Mouse (Mus musculus) embryonic facial prominence, embryonic 11.5 days (tissue): ENCODE data around the gene Klhl29. TPM values are rescaled to one million over a fixed set of nuclear protein-coding genes. Genes with fewer than 3 reads are reported as not detected.

Experiments
- ATAC-seq: fragments of 200-750 bp; cut with Nextera tagmentation; replicated peaks from 2 replicates; pipeline ENCODE4 v1.8.0; 2017; ENCODE audit warnings: low read depth; ENCODE audit not compliant: insufficient number of reproducible peaks, low FRiP score, low TSS enrichment
- DNase-seq: peaks from one replicate; pipeline ENCODE4 v3.0.0-alpha.2; 2015; ENCODE audit warnings: low spot score
- H3K27ac ChIP-seq: fragments of 300-500 bp; sonication (generic); replicated peaks from 2 replicates; pipeline ENCODE4 v1.5.1; 2014; ENCODE audit warnings: mild to moderate bottlenecking, low read depth, low read length, control low read depth
- H3K27me3 ChIP-seq: fragments of 300-500 bp; sonication (generic); 2 replicates; pipeline ENCODE4 v1.6.1; 2014; ENCODE audit warnings: mild to moderate bottlenecking, low read length, moderate library complexity, mixed read lengths; ENCODE audit not compliant: control insufficient read depth, insufficient read depth
- H3K36me3 ChIP-seq: fragments of 300-500 bp; sonication (generic); replicated peaks from 2 replicates; pipeline ENCODE4 v1.6.1; 2014; ENCODE audit warnings: low read depth, mild to moderate bottlenecking, low read length, moderate library complexity, mixed read lengths; ENCODE audit not compliant: control insufficient read depth, insufficient read depth
- H3K4me1 ChIP-seq: fragments of 300-500 bp; sonication (generic); 2 replicates; pipeline ENCODE4 v1.6.1; 2014; ENCODE audit warnings: low read length, mixed read lengths; ENCODE audit not compliant: control insufficient read depth, insufficient read depth
- H3K4me2 ChIP-seq: fragments of 300-500 bp; sonication (generic); 2 replicates; pipeline ENCODE4 v1.6.1; 2014; ENCODE audit warnings: low read depth, mild to moderate bottlenecking, control low read depth, low read length, moderate library complexity
- H3K4me3 ChIP-seq: fragments of 300-500 bp; sonication (generic); 2 replicates; pipeline ENCODE4 v1.5.1; 2014; ENCODE audit warnings: low read depth, low read length, control low read depth
- H3K9ac ChIP-seq: fragments of 300-500 bp; sonication (generic); replicated peaks from 2 replicates; pipeline ENCODE4 v1.6.1; 2014; ENCODE audit warnings: mild to moderate bottlenecking, control low read depth, low read length
- H3K9me3 ChIP-seq: fragments of 300-500 bp; sonication (generic); replicated peaks from 2 replicates; pipeline ENCODE4 v1.6.1; 2016; ENCODE audit warnings: mild to moderate bottlenecking, low read length, inconsistent platforms, mixed read lengths; ENCODE audit not compliant: control insufficient read depth
- WGBS: fragments of 180-500 bp; shearing (Covaris S2); extraction: QIAGEN DNeasy Blood & Tissue Kit; methylation state at CpG from one replicate; pipeline ENCODE4 v1.1.7; 2014; 5-methylcytosine and 5-hydroxymethylcytosine counted together
- polyA plus RNA-seq: library from polyadenylated mRNA; unstranded; fragments of >200 nt; fragmentation: Nextera tagmentation; extraction: Ambion mirVana; gene quantifications from 2 replicates; pipeline ENCODE4 v1.2.1, GENCODE M21; 2014

Gene Klhl29
- polyA plus RNA-seq, 1 experiment from 2014 or later = 1.9 TPM

DNA sequence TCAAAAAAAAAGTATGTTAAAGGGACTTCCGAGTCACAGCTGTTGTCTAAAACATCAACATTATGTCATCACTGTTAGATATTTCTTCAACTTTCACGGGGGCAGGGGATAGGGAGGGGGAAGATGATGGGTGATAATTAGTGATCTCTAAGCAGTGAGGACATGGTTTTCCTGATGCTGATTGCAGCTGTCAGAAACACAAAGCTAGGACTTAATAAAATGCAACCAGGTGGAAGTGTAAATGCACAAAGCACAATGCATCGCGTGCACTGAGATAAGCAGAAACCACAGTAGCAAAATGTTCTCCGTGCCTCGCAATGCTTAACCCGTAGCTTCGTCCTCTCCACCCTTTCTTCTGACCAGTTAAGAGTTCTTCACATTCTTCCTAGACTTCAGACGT is 105.5 kb downstream of the Klhl29 start:
- no peaks in the 10 kb centered on the region for H3K36me3 ChIP-seq
- WGBS = 68% methylated on average over 9 of the region's 9 CpGs
- DNase-seq = no peak
- H3K4me1 ChIP-seq = peaks cover 5% of the 10 kb centered on the region
- no peak overlapping the region for H3K9ac ChIP-seq
- no peak overlapping the region for H3K4me2 ChIP-seq
- H3K4me3 ChIP-seq = no peak overlapping the region
- no peaks in the 10 kb centered on the region for H3K27me3 ChIP-seq
- no peak for ATAC-seq
- H3K27ac ChIP-seq = no peak overlapping the region
- no peaks in the 10 kb centered on the region for H3K9me3 ChIP-seq

DNA sequence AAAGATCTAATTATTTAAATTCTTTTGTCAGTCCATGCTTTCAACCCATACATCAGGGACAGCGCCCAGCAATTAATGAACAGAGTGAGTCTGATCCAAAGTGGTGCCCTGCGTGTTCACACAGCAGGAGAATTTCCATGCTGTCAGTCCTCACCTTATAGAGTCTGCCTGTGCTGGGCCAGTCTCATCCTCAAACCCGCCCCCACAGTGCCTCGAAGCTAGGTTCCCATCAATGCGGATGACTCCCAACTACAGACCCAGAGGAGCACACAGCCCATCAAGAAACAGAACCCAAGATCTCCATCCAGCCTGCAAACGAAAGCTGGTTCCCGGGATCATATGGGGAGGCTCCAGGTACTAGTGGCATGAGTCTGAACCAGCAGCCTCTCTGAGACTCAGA is 106.4 kb downstream of the Klhl29 start:
- no peak overlapping the region for H3K27ac ChIP-seq

DNA sequence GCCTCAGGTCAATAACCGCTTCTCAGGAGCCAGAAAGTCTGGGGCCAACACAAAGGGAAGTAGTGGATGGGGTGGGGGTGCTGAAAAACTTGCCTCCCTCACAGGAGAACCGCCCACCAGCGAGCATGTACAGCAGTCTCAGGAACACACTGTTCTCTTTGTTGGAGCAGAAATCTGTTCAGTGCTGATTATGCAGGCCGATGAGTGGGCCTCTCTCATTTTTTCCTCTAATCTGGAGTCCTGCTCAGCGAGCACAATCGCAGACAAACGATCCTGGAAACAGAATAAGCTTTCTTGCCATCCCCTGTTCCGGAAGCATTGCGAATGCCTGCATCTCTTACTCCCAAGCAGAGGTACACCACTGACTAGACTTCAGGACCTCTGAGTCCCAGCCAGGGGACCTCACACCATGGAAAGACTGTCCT is 107.3 kb downstream of the Klhl29 start:
- no peaks in the 10 kb centered on the region for H3K27me3 ChIP-seq
- H3K9ac ChIP-seq = peak overlapping the region; percentile 23
- peak overlapping the region; percentile 68 for H3K27ac ChIP-seq
- 19% methylated on average over 9 of the region's 9 CpGs for WGBS
- DNase-seq (peak; percentile 63), ATAC-seq (peak; percentile 70)
- H3K4me3 ChIP-seq = no peak overlapping the region
- H3K9me3 ChIP-seq = no peaks in the 10 kb centered on the region
- H3K36me3 ChIP-seq = no peaks in the 10 kb centered on the region
- peaks cover 2% of the 10 kb centered on the region; the same call in 1 of the 2 replicates for H3K4me1 ChIP-seq
- no peak overlapping the region; the same call in 1 of the 2 replicates for H3K4me2 ChIP-seq

More for the DNA sequence above, 106.4 kb downstream of the Klhl29 start:
- no peak for ATAC-seq
- no peak for DNase-seq
- H3K36me3 ChIP-seq = no peaks in the 10 kb centered on the region
- H3K9me3 ChIP-seq = no peaks in the 10 kb centered on the region
- H3K4me2 ChIP-seq = no peak overlapping the region
- WGBS = 56% methylated on average over 7 of the region's 7 CpGs
- no peaks in the 10 kb centered on the region for H3K27me3 ChIP-seq
- peaks cover 2% of the 10 kb centered on the region; the same call in 1 of the 2 replicates for H3K4me1 ChIP-seq
- no peak overlapping the region for H3K9ac ChIP-seq
- H3K4me3 ChIP-seq = no peak overlapping the region

DNA sequence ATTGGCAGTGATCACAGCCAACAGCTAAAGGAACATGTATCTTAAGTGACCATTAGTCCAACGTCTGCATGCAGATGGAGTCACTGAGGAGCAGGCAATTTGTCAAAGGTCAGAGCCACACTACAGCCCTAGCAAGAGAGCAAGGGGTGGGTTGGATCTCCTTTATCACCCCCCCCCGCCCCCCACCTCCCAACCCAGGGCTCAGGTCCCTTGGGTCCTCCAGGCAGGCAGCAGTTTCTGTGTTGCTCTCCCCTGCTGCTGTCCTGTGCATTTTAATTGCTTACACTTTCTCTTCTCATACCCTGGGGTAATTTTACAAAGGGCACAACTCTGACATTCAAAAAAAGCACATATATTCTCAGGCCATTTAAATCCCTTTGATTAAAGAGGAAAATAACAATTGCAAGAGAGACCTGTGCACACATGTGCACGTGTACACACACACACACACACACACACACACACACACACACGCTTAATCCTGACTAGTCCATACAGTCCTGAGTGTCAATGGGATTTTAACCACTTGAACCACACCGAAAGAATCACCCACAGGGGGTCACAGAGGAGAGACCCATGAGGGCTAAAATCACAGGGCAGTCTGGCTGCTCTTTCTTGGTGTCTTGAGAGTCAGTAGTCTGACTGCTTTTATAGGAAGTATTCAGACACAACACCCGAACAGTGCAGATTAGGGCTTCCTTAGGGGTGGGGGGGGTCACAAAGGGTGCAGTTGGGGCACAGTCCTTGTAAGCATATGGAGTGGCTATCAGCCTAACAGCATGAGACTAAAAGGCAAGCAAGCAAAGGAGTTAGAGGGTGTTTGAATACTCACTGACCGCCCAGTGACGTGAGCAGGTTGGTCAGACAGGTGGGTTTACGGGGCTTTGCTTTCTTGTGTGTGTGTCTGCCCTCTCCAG is 108.0 kb downstream of the Klhl29 start:
- no peaks in the 10 kb centered on the region for H3K27me3 ChIP-seq
- peaks cover 2% of the 10 kb centered on the region; the same call in 1 of the 2 replicates for H3K4me1 ChIP-seq
- peak overlapping the region; percentile 25; the same call in 1 of the 2 replicates for H3K27ac ChIP-seq
- no peaks in the 10 kb centered on the region for H3K9me3 ChIP-seq
- WGBS = 42% methylated on average over 9 of the region's 9 CpGs
- H3K36me3 ChIP-seq = no peaks in the 10 kb centered on the region
- H3K4me3 ChIP-seq = no peak overlapping the region
- H3K9ac ChIP-seq = peak overlapping the region; percentile 28; the same call in 1 of the 2 replicates
- ATAC-seq (peak; percentile 64), DNase-seq (no peak)
- no peak overlapping the region for H3K4me2 ChIP-seq

DNA sequence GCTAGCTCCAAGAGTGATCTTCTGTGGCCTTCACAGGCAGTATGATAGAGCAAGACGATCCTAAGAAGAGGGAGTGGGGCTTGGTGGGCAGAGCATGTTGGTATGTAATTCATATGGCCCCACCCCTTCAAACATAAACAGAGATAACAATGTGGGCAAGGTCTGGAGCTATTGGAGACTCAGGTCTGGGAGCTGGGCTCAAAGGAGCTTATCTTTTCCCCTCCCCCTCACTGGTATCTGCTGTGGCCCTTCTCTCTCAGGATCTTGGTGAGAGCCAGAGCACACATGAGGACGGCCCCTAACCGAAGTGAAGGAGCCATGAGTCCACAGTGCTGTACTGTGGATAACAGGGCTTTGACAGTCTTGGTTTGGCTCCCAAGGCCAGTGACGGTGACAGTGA is 108.7 kb downstream of the Klhl29 start:
- WGBS = 76% methylated on average over 4 of the region's 4 CpGs
- no peak overlapping the region for H3K27ac ChIP-seq
- H3K36me3 ChIP-seq = no peaks in the 10 kb centered on the region
- H3K27me3 ChIP-seq = no peaks in the 10 kb centered on the region
- no peak overlapping the region for H3K4me2 ChIP-seq
- H3K9me3 ChIP-seq = no peaks in the 10 kb centered on the region
- H3K4me1 ChIP-seq = peaks cover 2% of the 10 kb centered on the region; the same call in 1 of the 2 replicates
- no peak for DNase-seq
- H3K4me3 ChIP-seq = no peak overlapping the region
- H3K9ac ChIP-seq = no peak overlapping the region
- no peak for ATAC-seq

DNA sequence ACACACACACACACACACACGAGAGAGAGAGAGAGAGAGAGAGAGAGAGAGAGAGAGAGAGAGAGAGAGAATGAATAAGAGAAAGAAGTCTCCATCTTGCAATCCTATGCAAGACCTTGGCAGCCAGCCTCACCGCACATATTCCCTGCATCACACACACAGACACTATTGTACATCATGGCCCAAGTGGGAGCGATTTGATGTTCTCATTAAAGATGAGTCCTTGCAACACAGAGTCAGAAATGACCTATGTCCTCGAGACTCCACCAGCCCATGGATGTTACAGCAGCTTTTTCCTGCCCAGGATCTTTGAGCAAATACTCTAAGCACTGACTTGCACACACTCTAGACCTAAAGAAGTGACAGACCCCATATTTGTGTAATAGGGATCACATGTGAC is 114.0 kb downstream of the Klhl29 start:
- no peak for DNase-seq
- H3K4me1 ChIP-seq = no peaks in the 10 kb centered on the region
- no peaks in the 10 kb centered on the region for H3K36me3 ChIP-seq
- no peak overlapping the region for H3K27ac ChIP-seq
- no peak overlapping the region for H3K4me3 ChIP-seq
- no peak overlapping the region for H3K9ac ChIP-seq
- ATAC-seq = no peak
- no peak overlapping the region for H3K4me2 ChIP-seq
- no peaks in the 10 kb centered on the region for H3K9me3 ChIP-seq
- 84% methylated on average over 4 of the region's 4 CpGs for WGBS
- H3K27me3 ChIP-seq = no peaks in the 10 kb centered on the region

DNA sequence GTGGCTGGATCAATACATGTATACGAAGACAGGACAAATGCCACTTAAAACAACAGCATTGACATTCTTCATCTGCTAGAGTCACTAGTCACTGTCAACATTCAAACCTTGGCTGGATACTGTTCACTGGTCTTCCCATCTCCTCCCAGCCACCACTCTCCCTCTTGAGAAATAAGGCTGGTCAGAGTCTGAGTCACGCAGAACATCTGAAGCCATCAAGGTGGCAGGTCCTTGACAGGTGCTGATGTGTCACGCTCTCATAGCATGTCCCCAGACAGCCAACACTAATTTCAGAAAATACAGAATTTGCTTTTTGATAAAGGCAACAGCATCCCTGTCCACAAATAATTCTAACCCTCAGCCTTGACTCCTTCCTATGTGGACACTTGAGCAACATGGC is 116.7 kb downstream of the Klhl29 start:
- H3K27me3 ChIP-seq = no peaks in the 10 kb centered on the region
- no peak overlapping the region for H3K9ac ChIP-seq
- no peaks in the 10 kb centered on the region for H3K36me3 ChIP-seq
- no peaks in the 10 kb centered on the region for H3K4me1 ChIP-seq
- H3K9me3 ChIP-seq = no peaks in the 10 kb centered on the region
- no peak overlapping the region for H3K4me2 ChIP-seq
- 88% methylated on average over 3 of the region's 3 CpGs for WGBS
- DNase-seq = no peak
- no peak overlapping the region for H3K4me3 ChIP-seq
- H3K27ac ChIP-seq = no peak overlapping the region
- no peak for ATAC-seq

DNA sequence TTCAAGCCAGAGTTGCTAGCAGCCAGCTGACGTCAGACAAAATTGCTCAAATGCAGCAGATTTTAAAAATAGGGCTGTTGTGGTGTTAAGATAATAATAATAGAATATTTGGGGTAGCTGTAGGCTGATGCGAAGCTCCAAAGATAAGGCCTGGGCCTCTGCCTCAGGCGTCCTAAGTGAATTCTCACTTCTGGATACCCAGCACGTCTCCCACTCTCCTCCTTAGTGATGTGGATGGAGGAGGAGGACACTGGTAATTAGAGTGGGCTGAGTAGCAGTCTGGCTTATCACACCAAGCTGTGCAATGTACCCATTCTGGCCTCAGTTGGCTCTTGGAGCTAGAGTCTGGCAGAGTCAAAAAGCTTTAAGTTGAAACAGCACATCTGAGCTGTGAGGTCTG is 118.3 kb downstream of the Klhl29 start:
- Histone ChIP-seq H3K9ac (no peak overlapping the region), H3K9me3 (no peaks in the 10 kb centered on the region), H3K4me1 (no peaks in the 10 kb centered on the region), H3K27me3 (no peaks in the 10 kb centered on the region), H3K4me3 (no peak overlapping the region), H3K36me3 (no peaks in the 10 kb centered on the region), H3K27ac (no peak overlapping the region), H3K4me2 (no peak overlapping the region)
- ATAC-seq (no peak), DNase-seq (no peak)
- 75% methylated on average over 4 of the region's 4 CpGs for WGBS
